Mouse (Mus musculus): Measurements from ENCODE around the gene Tectb.
A peak's percentile ranks its signal among the peaks of the same experiment; 100 is the strongest.
"Not testable (repeated sequence)": the region's sequence is repeated elsewhere in the genome, so short reads cannot be mapped to it uniquely, and the experiment has no call there.

Tectb gene

DNA sequence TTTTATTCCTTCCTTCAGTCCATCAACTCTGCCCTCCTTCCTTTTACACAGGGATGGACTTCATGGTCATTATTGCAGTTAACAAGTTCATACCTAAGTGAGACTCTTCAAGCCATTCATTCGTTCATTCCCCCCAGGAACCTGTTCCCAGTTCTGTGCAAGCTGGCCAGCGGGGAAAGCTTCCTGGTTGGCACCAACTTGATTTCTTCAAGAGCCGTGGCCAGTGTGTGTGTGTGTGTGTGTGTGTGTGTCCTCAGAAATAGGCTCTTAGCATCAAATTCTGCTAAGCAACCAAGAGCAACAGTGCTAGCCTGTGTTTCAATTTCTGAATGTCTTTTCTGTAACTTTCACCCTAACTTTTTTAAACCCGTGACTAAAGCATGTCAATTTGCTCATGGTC lies 14.6 kb upstream of the Tectb start:
- no peak for DNase-seq (ENCODE audit: low spot score)

DNA sequence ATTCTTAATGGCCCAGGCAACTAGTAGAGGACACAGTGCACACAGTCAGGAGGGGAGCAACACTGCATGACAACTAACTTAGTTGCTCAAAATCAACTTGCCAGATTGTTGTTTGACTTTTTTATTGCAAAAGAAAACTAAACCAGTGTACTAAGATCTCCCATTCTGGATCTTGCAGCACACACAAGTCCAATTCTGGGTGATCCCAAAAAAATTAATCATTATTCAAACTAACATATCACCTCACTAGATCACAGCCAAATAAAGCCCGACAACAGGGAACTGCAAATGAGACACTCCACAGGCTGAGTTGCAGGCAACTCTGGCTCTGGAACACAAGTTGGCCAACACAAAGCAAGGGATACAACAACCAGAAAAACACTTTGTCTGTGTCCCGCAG lies 13.8 kb upstream of the Tectb start:
- no peak for DNase-seq (ENCODE audit: low spot score)

DNA sequence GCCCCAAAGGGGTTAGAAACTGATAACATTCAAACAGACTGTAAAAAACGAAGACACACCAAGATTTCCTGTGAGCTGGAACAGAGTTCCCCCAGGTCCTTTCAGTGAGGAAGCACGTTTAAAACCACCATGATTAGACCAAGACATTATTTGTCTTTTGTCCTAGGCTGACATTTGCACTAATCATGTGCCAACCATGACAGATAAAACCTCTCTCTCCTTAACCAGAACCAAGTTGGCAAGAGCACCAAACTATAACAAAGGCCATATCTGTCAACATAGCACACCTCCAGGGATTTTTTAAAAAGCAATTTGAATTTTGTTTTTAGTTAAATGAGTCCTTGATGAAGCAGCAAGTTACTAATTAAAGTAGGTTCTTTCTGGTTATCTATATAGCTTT lies 12.8 kb upstream of the Tectb start:
- DNase-seq (ENCODE audit: low spot score): no peak

DNA sequence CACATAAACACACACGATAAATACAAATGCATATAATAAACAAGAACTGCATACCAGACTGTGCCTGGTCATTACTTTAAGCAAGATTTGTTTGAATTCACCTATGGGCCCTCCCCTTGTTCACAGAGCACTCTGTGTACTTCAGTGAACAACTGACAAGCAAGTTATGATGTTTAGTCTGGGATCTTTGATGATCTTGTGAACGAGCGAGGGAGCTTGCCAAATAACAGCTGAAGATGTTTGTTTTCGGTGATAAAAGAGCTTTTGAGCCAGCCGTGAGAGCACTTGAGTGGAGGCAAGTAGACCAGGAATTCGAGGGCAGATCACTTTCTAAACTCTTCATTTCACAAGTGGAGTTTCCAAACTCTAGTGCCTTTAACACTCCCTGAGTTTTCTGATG lies 12.2 kb upstream of the Tectb start:
- no peak for DNase-seq (ENCODE audit: low spot score)

DNA sequence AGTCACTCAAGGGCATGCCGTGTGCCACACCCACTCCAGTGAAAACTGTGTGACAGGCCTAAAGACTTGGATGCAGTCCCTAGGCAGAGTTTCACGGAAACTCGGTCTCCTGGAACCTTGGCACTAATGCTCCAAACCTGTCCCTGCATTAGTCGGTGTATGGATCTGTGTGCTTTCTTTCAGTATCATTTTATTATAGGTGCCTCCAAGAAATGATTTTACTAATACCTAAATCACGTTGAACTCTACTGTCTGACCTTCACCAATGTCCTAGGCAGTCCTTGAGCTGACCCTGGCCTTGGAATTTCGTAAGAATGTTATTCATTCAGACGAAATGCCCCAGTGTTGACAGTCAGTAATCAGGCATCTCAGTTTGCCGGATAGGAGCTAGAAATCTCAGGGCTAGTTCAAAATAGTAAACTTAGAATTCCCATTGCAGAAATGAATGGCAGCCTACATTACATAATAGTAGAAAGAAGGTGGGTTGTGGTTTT lies 11.2 kb upstream of the Tectb start:
- not testable (repeated sequence) for DNase-seq (ENCODE audit: low spot score)

DNA sequence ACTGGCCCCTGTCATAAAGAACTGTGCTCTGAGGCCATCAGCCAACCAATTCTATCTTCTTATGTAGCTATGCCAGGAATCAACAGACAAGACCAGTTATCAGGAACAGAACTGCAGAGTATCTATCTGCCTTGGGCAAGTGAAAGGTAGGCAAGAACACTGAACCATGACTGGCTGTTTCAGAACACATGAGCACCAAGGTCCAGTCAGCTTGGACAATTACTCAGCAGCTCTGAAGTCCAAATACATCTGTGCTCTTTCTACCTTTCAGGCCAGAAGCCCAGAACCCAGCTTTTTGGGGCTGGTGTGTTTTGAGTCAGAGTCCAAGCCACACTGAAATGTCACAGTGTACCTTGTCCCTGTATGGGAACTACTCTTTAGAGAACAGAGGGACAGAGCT lies 10.1 kb upstream of the Tectb start:
- DNase-seq (ENCODE audit: low spot score): no peak

DNA sequence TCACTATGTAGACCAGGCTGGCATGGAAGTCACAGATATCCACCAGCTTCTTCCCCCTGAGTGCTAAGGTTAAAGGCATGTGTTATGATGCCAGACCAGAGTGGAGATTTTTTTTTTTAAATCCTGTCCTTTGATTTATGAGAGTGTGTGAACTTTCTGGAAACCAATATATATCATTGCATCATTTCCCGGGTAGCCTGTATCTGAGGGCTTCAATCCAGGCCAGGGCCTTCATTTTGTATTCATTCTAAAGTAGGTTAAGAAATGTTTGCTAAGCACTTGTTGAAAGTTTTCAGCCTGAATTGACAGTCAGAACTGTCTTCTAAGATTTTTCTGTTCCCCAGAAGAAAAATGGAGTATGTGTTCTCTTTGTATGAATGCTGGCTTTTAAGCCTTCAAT lies 8.9 kb upstream of the Tectb start:
- no peak for DNase-seq (ENCODE audit: low spot score)

DNA sequence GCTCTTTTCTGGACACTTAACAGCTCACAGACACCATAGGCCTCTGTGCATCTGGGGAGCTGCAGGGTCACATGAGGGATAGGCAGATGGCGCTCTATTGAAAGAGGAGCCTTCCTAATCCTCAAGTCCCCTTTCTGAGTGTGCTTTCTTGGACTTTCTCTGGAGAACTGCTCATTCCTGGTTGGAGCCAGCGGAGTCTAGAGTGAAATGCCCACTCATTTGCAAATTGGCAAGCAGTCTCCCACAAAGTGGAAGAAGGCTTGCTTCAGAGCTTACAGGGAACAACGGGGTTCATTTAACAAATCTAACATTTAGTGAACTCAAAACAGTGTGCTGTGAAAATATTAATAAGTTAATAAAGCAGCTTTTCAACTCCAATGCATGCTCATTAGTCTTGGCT lies 3.4 kb upstream of the Tectb start:
- no peak for DNase-seq (ENCODE audit: low spot score)

DNA sequence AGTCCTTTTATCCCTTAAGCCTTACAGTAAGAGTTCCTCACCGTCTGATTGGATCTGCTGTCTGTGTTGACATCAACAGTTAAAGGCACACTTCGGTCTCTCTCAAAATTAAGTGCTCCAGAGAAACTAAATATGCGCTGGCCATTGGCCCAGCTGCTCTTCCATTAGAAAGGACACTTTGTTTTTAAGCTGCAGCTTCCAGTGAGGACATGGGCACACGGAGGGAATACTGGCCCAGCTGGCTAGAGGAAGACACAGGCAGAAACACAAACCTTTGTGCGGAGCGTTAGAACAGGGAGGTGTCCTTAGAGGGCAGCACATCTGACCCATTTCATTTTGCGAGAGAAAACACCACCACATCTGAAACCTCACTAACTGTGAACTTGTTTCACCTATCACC lies 3.9 kb downstream of the Tectb start:
- DNase-seq (ENCODE audit: low spot score): peak; percentile 31

DNA sequence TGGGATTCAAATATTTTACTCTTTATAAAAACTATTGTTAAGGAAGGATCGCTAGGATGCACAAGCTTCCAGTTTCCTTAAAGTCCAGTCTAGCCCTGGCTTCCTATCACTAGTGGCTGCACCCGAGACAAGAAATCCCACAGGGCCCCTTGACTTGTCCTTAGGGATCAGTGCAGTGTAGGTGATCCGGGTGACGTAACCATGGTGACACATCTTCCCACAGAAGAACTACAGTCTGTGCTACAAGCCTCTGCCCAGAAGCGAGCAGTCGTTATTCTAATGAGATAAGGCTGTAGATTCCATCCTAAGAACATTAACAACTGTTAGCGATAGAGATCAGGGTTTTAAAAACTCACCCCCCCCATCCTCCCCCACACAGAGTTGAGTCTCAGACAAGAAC lies 4.5 kb downstream of the Tectb start:
- no peak for DNase-seq (ENCODE audit: low spot score)

DNA sequence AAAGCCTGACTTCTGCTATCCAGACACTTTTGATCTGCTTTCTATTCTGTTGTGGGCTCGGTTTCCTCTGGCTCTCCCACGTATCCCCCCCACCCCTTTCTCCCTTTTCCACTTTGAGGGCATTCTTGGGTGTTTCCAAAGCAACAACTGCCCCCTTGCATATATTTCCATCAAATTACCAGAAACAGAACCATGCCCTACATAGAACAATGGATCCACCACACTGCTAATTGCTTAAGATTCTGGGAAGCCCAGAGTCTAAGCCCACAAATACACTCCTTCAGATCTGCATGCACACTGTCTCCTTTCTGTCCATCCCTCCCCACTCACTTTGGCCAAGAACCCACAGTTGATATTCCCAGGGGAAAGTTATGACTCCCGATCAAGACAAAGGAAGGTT lies 5.1 kb downstream of the Tectb start:
- no peak for DNase-seq (ENCODE audit: low spot score)

DNA sequence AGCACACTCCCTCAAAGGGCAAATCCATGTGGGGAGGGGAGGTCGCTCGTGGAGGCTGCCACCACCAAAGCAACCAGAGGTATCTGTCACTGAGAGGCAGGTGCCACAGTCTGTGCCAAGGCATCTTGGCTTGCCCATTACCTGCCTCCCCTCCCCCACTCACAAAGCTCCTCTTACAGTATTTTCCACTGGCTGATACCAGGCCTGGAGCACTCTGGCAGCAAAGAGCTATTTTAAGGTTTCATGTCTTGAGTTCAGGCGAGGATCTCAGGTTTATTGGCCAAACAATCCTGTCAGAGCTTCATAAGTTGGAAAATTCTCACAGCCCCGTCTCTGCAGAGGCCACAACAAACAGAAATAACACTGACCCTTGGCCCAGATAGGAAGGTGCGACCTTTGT lies 9.5 kb downstream of the Tectb start:
- DNase-seq (ENCODE audit: low spot score): no peak

DNA sequence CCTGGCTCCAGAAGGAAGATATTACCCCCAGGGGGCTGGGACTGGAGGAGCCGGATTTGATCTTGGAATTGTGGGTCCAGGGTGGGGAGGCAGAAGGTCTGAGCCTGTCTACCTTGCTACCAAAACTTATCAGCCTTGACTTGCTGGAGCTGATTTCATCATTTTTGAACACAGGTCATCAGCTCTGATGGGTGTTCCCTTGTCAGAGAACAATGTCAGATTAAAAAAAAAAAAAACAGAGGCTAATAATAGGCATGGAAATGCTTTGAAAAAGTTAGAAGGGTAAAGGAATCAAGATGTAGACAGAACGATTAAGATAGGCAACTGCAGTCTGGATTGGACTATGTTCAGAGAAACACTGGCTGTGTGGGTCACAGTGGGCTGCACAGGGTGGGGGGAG lies 11.1 kb downstream of the Tectb start:
- DNase-seq (ENCODE audit: low spot score): no peak

DNA sequence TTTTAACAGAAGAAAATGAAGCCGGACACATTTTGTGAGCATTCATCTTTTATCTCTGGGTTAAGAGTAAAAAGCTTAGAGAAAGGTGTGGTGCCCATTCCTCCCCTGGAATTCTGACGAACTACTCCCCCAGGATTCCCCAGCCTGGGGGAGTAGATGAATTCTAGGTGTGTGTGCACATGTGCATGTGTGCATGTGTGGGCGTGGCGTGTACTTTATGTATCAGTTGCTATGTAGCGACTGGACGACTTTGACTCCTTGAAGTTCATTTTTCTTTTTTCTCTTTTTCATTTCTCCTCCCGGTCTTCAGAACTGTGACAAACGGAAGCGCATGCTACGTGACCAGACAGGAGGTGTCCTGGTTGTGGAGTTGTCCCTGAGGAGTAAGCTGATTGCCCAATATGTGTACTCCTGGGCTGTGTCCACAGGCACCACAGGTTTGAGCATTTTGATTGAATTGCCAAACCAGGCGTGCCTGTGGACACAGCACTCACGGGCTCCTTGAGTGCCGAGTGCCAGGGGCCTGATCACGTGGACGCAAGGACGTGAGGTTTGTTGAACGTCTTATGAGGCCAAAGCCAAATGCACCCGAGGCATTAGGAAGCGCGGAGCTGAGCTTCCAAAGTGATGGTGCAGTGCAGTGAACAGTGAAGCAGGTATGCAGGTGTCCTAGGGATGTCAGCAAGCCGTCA lies 11.9 kb downstream of the Tectb start:
- DNase-seq (ENCODE audit: low spot score): no peak

DNA sequence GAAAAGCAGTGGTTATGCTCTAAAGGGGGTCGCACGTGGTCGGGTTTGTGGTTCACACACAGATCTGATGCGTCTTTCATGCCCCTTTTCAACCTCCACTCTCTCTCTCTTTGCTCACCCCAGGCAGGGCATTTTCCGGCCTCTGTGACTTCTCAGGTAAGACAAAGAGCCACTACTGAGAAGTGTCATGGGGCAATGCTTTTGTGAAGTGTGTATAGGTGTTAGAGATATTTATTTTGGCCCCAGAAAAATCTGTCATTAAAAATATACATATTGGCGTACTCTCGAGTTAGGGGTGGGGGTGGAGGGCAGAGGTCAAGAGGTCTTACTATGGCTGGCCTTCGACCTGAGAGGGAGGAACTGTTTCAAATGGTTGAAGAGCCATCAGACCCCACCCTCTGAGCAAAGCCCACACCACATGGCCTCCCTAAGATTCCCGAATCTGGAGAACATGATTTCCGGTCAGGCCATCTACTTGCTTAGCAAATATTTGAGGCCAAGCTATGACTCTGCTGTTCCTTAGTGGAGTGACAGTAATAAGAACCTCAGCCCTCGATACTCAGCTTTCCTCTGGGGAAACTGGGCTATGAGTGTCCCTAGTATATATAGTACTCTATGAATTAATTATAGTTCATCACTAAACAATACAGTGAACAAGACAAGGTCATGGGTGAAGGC lies 13.3 kb downstream of the Tectb start:
- DNase-seq (ENCODE audit: low spot score): no peak

DNA sequence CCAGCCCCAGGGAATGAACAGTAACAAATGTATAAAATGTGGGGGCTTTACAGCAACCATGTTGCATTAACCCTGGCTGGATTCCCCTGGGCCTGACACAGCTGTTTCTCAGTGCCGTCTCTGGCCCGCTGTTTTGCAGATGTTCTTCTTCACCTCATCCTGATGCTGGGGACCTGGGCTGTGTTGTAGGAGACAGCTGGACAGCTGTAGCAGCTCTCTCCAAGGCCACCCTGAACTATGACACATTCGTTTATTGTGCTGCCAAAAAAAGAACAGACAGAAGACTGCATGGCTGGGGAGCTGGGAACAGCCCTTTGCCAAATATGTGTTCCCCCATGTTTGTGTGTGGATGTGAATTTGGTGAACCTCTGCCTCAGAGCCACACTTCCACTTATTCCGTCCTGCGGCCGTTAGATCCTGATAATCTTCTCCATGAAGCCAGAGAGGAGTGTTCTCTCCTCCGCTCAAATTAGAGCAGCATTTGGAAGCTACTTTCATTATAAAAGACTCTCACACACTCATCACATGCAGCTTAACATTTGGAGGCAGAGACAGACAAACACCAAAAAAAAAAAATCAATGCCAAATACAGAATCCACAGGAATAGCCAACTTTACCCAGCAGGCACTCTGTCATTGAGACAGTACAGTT lies 14.1 kb downstream of the Tectb start:
- DNase-seq (ENCODE audit: low spot score): peak; percentile 48

DNA sequence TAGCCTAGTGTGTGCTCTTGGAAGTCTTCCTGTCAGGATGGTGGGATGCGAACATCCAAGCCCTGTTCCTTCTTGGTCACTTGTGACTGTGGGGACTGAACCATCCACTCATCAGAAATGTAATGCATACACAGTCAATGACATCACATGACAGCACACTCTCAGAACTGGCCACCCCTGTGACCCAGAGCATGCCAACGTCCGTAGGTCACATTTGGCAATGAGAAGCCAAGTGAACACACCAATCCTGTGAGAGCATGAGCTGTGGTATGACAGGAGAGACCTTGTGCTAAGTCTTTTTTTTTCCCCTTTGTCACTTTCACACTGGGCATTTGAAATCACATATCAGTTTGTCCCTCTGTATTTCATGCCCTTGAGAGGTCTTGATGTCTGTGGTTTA lies 15.0 kb downstream of the Tectb start:
- no peak for DNase-seq (ENCODE audit: low spot score)

DNA sequence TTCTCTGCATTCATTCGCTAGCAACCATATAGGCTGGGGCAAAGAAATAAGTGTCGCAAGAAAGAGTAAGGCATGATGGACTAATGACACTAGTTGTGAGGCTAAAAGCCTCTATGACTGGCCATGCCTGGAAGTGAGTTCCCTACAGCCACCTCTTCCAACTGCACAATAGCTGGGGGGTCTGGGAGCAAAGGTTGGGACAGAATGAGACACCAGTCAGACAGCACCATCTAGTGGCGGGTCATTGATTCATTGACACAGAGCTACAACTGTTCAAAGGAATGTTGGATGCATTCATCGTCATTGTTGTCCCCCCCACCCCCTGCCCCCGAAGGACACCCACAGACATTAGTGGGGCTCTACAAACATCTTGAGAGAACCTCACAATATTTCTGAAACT lies 17.8 kb downstream of the Tectb start:
- DNase-seq (ENCODE audit: low spot score): no peak

DNA sequence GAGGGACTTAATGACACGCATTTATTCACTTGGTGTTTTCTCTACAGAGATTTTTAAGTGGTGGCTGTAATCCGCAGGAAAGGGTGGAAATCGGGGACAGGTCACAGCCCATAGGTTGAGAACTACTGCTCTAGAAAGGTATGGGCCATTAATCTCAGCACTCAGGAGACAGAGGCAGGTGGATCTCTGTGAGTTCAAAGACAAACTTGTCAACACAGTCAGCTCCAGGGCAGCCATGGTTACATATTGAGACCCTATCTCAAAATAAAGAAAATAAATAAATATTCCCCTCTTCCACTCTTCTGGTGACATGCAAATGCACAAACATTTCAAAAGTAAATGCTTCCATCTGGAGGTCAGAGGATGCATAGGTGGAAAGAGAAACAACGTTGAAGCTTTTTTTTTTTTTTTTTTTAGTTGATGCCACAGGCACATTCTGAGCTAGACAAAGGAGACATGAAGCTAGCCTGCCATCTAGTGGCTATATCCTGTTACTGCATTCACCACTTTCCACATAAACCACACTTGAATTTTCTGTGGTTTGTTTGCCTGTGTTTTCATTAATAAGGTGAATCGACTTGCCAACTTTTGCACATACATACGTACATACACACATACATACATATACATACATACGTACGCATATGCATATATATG lies 26.1 kb downstream of the Tectb start:
- DNase-seq (ENCODE audit: low spot score): no peak

DNA sequence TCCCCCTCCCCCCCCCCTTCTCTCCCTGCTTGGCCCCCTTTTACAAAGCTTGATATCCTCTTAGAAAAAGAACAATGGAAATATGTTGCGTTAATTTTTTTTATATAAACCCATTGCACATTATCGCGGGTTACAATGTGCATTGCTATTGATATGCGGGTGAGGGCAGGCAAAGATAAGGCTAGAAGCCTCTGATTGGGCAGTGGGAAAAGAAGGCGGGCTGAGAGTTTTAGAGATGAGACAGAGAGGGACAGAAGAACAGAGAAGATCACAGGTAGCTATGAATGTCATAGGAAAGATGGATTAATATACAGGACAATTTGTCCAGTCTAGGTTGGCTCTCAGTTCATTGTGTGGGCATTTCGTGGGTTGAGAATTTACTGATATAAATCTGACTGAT lies 26.7 kb downstream of the Tectb start:
- DNase-seq (ENCODE audit: low spot score): no peak

DNA sequence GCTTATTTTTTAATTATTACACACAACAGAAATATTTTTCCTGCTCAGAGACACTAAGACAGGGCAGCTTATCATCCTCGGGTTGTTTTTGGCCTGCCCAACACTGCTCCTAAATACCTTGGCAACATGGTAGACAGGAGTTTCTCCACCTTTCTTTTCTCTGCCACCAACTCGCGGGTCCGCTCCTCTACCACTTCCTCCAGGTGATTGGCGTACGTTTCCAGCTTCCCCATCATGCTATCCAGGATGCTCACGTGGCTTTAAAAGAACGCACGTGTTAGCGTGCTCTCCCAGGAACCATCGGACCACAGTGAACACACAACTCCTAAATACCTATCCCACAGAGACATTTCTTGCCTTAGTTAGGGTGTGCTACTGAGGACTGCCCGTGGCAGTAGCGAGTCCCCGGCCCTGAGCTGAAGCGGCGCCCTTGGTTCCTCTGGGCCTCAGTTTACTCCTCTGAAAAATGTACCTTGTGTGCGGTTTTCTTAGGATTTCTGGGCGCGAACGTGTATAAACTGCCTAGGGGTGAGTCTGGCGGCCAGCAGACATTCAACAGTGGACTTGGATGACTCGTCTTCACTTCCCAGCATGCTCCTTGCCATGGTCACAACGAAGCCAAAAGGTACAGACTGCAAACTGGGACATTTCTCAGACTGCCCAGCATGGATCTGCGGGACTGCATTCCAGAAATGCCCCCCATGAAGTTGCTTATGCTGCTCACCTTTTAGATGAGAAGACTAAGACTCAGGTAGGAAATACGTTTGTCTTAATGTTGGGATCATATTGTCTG lies 27.4 kb downstream of the Tectb start:
- no peak for DNase-seq (ENCODE audit: low spot score)

DNA sequence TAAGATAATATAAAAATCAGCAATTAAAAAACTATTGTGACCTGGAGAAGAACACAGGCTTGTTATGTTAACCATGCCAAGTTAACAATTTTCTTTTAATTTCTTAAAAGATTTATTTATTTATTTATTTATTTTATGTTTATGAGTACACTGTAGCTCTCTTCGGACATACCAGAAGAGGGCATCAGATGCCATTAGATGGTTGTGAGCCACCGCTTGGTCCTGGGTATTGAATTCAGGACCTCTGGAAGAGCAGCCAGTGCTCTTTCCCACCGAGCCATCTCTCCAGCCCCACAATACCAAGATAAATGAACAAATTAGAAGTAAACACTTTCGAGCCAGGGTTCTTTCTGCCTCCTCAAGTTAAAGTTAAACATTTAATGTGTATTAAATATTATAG lies 28.1 kb downstream of the Tectb start:
- no peak for DNase-seq (ENCODE audit: low spot score)
